Mouse (Mus musculus): ENCODE data around the gene Tmem220.

The Tmem220 gene

DNA sequence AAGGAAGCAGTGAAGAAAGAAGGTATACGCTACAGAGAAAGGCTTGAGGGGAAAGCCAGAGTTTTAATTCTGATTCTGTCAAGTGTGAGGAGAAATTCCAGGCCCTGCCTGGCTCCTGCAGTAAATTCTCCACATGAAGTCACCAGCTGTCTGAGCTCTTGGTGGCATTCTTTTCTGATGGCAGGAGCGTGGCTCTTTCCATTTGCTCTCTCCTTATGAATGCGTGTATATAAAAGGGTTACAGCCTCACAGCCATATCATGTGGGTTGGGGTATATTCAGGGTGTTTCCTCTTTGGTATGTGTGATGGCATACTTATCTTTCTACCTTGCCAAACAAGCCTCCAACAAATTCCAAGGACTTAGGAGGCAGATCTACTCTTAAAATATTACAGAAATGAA, 37.8 kb downstream of the Tmem220 start:
- DNase-seq, result no peak

DNA sequence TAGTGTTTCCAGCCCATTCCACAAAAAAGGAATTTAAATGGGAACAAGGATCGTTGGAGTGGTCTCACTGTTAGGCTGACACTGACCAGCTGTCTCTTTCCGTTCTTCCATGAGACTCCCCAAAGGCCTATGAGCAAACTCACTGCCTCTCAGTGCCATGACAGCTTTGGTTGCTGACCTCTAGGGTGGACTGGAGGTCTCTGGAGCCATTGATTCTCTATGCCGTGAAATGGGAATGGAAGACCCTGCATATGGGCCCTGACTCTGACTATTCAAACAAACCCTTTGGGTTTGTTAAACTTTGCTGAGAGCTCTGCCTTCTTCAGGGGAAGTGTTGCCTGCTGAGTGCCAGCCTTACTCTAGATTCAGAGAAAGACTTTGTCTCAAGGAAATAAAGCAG, 42.8 kb downstream of the Tmem220 start:
- DNase-seq, result no peak

DNA sequence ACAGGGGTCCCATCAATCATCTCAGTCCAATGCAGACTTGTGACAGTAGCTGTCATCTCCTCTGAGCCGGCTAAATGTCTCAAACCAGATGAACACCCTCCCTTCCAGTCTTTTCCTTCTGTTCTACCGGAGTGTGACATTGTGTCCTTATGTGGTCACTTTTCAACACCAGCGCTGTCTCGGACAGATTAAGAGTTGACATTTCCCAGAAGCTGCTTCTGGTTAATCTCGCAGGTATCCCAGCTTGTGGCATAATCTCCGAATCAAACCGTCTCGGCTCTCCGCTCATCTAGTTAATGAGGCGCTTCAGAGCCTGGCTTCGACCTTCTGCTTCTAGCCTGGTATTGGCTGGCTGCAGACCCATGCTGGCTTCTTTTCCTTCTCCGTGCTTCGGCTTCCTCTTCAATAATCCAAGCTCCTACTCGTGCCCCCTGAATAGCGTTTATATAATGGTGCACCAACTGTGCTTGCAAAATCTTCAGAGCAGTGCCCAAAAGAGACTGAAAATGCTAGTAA, 47.7 kb downstream of the Tmem220 start:
- DNase-seq, result no peak

DNA sequence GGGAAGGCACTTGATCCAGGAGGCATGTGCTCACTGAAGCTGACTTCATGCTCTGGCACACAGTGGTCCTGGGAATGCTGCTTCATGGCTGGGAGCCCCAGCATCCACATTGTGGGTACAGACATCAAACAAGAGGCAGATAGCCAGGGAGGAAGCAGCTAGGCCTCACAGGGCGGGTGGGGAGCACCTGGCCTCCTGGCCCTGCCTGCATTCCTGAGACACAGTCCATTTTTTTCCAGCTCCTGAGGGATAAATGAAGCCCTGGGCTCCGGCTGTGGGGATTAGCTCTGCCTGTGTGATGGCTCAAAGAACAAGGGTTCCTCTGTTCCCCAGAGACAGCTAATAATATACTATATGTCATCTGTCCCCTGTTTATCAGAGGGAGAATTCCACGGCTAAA, 50.1 kb downstream of the Tmem220 start:
- DNase-seq, result no peak

DNA sequence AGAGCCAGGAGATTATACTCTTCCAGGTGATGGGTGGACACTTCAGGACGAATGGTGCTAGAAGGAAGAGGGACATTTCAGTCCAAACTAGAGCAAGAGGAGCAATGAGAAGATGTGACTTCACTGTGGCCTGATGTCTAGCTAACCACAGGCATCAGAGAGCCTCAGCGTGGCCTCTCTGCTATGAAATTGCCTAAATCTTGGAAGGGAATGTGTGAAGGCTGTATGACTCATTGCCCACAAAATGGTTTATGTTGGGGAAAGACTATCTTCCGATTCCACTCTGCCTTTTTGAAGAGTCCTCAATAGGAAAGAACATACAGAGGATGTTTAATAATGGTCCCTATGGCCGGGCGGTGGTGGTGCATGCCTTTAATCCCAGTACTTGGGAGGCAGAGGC, 51.8 kb downstream of the Tmem220 start:
- DNase-seq, result no peak

DNA sequence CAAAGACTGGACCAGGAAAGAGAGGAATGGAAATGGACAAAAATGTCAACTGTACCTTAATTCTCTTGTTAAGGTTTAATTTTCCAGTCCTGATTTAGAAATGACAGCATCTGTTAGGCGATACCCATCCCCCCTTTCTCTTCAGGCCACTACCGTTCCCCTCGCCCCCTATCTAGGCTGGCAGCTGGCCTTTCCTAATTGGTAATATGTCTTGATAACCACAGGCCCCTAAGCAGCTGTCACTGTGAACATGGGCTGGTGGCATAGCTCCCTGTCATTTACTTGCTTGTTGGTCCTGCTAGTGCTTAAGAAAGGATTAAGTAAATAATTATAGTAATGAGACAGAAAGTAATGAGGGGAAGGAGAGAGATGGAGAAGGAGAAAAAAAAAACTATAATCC, 52.5 kb downstream of the Tmem220 start:
- DNase-seq, result no peak

DNA sequence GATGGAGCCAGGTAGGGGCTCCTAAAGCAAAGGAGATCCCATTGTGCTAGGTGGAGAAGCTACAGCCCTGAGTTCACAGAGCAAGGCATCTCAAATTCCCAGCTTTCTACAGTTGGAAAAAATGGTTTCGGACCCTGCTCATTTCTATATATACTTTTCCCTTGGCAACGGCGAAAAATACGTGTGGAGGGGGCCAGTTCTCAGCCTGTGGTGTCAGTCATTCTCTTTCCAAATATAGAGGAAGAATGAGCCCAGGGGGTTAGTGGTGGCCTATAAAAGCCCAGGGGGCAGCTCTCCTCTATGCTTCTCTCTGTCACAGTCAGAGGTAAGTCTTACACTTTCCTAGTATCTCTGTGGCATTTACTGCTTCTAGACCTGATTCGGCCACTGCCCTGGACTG, 53.0 kb downstream of the Tmem220 start, which contains the start of gene Myh3:
Gene Myh3 (plus strand): TSS at position 301 of the 400 bp plus-strand sequence.
- DNase-seq, result no peak

DNA sequence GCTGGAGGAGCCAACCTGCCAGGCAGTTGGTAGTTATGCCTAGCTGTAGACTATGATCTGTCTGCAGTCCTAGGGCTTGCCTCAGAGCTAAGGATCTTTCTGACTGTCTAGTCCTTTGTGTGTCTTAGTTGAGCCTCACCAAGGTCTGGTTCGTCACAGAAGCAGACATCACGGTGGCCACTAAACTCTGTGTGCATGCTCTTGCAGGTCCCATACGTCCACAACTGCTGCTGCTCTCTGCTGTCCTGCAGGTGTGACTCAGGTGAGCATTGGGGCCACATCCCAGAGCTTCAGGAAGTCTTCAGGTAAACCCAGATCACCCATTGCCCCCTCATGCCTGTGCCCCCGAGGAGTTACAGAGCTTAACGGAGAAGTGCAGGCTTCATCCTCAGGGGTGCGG, 53.9 kb downstream of the Tmem220 start:
- no peak for DNase-seq

DNA sequence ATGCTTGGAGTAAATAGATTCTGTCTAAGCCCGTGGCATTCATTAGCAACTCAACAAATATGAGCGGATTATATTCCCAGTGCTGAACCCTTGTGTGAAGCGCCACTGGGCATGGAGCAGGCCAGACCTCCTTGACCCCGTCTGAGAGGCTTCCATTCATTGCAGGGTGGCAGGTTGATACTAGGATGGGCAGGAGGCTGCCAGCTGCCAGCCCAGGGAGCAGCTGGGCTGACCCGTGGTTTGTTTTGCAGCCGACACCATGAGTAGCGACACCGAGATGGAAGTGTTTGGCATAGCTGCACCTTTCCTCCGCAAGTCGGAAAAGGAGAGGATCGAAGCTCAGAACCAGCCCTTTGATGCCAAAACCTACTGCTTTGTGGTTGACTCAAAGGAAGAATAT, 54.8 kb downstream of the Tmem220 start:
- no peak for DNase-seq

DNA sequence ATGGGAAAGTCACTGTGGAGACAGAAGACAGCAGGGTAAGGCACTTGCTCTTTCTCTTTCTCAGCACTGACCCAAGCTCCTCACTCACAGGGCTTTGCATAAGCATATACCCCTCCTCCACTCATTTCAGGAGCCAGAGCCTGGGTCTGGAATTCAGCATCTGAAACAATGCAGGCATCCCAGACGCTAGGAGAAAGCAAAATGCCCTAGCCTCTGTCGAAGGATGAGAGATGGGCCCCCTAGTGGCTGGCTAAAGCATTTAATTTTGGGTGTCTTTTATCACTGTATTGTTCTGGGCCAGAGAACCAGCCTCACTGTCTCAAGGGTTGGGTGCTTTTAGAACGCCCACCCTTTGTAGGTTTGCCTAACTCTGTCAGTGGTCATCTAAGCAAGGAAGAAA, 55.2 kb downstream of the Tmem220 start:
- DNase-seq, result peak; percentile 37 to 44

DNA sequence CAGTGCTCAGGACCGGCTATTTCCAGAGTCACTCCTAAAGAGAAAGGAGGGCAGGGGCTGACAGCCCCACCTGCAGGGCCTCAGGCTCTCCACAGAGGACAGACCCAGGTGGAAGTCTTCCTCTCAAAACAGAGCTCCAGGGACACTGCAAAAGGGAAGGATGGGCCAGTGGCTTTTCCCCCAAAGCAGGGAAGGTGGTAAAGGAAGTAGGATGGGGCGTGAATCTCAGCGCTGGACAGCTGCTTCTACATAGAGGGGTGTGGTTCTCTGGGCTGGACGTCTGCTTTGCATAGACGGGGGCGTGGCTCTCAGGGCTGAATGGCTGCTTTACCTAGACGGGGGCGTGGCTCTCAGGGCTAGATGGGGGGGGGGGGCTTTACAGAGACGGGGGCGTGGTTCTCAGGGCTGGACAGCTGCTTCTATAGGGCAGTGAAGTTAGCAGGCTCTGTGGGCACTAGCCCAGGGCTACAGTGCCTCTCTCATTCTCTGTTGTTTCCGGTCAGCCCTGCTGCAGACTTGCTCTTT, 56.2 kb downstream of the Tmem220 start:
- DNase-seq, result peak; percentile 35 to 38

DNA sequence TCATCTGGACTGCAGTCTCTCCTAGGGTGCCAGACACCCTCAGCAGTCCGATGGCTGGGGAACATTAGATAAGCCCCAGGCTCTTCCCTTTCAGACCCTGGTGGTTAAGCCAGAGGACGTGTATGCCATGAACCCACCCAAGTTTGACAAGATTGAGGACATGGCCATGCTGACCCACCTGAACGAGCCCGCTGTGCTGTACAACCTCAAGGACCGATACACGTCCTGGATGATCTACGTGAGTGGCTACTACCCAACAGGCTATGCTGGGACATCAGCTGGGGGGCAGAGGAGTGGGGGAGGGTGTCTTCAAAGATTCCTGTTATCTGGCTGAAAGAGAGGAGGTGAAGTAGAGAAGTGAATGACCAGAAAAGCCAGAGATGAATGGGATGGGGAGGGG, 57.2 kb downstream of the Tmem220 start:
- DNase-seq, result no peak

DNA sequence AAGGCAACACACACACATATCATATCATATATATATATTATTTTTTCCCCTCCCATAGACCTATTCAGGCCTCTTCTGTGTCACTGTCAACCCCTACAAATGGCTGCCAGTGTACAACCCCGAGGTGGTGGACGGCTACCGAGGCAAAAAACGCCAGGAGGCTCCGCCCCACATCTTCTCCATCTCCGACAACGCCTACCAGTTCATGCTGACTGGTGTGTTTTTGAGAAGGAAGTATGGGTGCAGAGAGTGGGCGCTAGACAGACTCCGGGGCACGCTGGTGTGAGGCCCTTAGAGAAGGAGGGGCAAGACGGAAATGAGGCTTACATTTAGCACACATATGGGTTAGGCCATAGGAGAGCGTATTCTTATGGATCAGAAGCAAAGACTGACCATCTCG, 57.8 kb downstream of the Tmem220 start:
- no peak for DNase-seq

DNA sequence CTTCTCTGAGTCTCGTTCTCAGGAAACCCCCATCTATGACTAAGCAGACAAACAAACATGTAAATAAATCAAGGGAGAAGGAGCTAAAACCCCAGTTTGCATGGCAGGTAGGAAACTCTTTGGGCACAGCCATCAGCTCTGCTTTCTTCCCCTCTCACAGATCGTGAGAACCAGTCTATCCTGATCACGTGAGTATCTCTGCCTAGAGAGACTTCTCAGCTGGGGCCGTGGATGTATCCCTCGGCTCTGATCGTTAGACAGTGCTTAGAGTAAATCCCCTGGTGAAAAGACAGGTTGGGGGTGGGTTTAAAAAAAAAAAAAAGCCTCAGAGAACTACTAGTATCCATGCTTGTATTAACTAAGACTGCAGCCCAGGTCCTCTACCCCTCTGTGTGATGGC, 58.3 kb downstream of the Tmem220 start:
- DNase-seq, result no peak

DNA sequence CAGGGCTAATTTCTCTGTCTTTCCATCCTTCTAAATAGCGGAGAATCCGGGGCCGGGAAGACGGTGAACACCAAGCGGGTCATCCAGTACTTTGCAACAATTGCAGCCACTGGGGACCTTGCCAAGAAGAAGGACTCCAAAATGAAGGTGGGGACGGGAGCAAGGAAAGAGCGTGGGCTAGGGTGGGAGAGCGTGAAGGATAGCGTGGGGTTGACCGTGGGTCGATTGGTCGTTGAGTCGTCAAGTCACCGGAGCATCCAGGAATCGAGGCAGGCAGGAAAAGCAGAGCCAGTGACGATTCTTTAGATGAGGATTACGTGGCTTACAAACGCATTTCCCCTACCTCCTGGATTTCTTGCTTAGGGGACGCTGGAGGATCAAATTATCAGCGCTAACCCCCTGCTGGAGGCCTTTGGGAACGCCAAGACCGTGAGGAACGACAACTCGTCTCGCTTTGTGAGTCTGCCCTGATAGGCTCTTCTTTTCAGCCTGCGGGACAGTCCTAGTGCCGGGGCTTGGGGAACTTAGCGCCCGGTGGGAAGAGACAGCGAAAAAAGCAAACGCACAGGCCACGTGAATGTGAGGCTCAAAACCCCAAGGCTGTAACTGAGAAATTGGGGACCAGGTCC, 58.9 kb downstream of the Tmem220 start:
- no peak for DNase-seq
